Mouse (Mus musculus) heart, adult 9 months (tissue): ENCODE results near the gene Cks1b.

Source experiments
- DNase-seq, 2 experiments: peaks; one replicate each; pipeline ENCODE4 v3.0.0; 2022; ENCODE audit warnings: low spot score in 2 of 2

Cks1b gene

DNA sequence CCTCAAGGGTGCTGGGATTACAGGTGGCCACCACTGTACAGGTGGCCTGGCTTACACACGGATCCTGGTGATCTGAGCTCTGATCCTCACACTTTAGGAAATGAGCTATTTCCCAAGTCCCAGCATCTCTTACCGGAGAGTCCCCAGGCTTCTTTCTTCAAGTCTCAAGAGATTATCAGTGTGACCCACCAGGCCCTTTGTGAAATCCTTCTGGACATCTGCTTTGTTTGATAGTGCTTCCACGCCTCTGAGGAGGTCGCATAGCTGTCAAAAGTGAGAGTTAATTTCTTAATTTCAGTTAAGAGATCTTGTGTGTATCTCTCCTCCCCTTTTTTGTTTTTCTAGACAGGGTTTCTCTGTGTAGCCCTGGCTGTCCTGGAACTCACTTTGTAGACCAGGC lies 7.7 kb upstream of the Cks1b start:
- DNase-seq = no peak

DNA sequence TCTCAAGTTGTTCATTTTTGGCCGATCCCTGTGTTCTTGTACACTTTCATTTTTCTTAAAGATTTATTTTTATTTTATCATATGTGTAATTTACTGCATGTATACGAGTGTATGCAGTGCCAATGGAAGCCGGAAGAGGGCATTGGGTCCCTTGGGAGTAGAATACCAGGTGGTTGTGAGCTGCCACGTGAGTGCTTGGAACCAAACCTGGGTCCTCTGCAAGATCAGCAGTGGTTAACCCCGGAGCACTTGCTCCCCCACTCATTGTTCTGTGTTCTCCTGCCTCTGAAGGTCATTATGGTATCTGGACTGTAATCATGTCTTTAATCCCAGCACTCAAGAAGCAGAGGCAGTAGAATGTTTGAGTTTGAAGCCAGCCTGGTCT lies 7.0 kb upstream of the Cks1b start:
- no peak for DNase-seq

DNA sequence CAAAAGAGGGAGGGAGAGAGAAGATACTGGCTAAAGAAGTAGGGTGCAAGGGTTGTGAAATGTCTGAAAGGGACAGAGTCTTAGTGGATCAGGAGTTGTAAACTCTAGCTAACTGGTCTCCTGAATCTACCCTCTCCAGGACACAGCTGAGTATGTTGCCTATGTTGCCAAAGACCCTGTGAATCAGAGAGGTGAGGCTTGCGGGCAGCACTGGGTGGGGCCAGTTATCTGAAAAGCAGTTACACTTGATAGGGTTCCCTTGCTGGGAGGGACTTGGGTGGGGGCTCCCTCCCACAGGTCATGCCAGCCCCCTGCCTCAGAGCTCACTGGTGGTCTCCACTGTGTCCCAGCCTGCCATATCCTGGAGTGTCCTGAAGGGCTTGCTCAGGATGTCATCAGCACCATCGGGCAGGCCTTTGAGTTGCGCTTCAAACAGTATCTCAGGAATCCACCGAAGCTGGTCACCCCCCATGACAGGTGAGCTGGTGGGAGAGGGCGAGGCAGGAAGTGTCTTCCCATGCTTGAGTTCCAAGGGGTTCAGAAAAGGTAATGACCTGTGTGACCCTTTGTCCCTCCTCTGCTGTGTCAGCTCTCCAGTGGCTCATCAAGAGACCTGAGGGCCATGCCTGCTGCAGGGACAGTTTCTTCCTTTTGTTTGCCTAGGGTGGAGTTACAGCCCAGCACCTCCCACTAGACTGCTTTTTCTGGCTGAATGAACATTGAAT lies 6.4 kb upstream of the Cks1b start:
- no peak for DNase-seq

DNA sequence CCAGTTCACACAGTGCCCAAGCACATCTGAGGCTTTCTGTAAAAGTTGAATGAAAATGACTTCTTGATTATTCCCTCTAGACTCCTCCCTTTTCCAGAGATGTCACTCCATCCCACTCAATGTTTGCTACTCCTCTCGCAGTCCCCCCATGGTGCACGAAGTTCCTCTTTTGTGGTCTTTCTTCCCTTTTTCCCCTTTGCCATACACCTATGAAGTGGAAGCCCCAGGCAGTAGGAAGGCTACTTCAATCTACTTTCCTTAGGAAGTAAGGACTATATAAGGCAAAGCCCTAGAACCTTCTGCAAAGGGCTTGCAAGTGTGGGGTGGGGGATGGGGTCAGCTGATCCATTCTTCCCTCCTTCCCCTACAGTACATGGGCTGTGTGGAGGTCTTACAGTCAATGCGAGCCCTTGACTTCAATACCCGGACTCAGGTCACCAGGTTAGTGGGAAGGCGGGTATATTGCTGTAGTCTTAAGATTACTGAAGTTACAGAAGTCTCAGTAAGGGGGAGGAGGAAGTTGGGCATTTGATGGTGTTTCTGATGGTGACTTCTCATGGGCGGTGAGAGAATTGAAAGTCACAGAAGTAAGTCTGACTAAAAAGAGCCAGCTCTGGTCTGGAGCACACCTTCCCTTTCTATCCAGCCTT lies 4.5 kb upstream of the Cks1b start:
- no peak for DNase-seq

DNA sequence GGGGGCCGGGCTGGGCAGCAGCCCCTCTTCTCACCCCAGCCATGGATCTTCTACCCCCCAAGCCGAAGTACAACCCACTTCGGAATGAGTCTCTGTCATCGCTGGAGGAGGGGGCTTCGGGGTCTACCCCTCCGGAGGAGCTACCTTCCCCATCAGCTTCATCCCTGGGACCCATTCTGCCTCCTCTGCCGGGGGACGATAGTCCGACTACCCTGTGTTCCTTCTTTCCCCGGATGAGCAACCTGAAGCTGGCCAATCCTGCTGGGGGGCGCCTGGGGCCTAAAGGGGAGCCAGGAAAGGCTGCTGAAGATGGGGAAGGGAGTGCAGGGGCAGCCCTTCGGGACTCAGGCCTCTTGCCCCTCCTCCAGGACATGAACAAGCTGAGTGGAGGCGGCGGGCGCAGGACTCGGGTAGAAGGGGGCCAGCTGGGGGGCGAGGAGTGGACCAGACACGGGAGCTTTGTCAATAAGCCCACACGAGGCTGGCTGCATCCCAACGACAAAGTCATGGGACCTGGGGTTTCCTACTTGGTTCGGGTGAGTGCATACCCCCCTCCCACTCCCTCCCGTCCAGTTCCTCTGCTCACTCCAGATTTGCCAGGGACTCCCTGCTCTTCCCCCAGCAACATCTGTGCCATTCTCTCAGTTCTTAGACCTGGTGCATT lies 3.8 kb upstream of the Cks1b start:
- DNase-seq = peak in 1 of 2 experiments; percentile 29

DNA sequence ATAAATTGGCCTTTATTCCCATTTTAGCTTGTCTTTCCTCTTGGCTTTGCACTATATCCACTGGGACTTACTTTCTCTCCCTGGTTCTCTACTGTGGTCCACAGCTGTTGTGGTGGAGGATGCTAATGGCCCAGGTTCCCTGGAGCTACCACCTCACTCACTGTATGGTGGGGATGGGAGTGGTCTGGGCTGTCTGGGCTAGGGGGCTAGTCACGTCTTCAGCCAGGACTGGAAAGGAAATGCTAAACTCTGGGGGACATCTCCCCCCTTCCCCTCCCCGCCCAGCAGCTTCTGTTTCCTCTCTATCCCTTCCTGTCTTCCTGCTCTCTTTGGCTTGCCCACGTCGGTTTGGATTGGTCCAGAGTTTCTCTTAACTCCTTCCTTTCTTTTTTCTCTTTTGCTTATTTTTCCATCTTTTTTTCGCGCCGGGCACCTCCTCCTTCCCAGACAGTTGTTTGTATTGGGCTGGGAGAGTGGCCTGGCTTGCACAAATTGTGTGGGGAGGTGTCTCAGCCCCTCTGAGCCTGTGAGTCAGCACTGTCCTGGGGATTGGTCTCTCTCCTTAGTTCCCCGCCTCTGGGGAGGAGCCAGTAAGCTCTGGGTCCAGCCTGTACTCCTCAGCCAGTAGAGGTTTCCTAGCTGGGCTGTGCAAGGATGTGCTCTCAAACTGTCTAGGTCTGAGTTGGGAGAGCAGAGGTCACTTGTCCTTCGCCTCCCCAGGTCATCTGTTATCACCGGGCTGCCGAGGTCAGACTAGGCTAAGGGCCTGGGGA lies 3.0 kb upstream of the Cks1b start:
- DNase-seq = peak; percentile 91 to 94

DNA sequence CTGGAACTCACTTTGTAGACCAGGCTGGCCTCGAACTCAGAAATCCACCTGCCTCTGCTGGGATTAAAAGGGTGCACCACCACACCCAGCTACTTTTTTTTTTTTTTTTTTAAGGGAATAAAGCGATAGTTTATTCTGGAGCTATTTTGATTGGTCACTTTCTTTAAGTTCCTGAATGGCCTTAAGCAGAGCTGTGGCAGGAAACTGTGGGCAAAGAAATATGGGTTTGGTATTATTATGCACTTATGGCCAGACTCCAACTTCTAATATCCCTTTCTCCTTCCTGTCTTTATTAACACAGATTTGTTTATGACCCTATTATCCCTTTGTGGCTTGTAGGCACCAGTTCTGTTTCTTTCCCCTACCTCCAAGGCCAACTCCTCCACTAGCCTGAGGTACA lies 2.2 kb upstream of the Cks1b start:
- DNase-seq = no peak

DNA sequence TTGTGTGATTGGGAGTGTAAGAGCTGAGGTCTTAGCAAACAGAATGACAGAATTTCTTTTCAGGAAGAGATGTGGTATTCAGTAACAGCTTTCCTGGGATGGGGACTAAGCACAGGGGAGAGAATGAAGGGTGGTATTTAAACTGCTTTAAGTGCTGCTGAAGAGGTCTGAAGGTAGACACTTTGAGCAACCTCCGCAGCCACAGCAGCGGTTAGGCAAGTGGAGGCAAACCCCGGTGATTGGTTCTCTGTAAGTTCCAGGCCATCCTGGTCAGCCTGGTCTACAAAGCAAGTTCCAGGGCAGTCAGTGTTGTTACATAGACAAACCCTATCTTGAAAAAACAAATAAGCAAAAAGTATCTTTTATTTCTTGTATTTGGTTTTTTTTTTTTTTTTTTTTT lies 1.8 kb upstream of the Cks1b start:
- no peak for DNase-seq

DNA sequence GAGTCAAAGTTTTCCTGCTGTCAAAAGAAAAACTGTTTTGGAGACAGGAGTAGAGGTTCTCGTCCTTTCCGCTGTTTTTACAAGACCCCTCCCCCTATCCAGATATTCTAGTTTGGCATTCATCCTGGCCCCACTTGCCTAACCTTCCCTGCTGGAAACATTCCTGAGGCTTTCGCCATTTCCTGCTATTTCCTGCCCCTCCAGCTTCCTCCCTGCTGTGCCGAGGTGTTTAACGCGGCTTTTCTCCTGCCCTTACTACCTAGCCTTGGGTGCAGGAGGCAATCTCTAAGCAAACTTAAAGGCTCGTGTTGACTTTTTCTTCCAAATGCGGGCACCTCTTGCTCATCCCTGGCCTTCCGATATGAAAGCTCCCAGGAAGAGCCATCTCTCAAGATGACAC lies 1.4 kb upstream of the Cks1b start:
- DNase-seq = peak; percentile 81 to 83

DNA sequence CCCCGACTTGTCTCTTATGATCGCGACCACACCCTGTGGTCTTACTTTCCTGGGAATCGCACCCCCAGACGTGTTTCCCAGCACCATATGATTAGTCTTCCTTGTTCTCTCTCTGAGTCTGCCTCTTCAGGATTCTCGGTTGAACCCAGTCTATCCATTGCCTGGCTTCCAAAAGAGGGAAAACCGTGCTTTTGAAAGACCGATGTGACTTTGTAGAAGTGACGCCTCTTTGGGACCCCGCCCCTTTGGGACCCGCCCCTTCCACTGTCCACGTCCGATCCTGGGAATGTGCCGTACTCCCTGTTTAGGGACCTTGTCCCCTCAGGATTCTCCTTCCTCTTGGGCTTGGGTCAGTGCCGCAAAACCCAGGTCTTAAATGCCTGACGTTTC lies 673 bp upstream of the Cks1b start:
- peak; percentile 83 to 87 for DNase-seq

DNA sequence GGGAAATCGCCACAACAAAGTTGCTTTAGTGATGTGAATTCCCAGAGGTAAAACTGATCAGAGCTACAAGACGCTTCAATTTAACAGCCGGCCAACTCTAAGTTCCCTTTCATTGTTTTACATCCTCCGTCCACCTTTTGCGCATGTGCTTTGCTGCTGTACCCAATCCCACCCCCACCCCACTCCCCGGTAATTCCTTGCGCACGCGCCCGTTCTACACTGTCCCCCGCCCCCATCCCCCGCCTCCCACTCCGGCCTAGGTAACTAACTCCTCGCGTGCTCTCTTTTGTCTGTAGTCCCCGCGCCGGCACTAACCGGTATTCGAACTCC lies 378 bp downstream of the Cks1b start:
- DNase-seq = no peak

DNA sequence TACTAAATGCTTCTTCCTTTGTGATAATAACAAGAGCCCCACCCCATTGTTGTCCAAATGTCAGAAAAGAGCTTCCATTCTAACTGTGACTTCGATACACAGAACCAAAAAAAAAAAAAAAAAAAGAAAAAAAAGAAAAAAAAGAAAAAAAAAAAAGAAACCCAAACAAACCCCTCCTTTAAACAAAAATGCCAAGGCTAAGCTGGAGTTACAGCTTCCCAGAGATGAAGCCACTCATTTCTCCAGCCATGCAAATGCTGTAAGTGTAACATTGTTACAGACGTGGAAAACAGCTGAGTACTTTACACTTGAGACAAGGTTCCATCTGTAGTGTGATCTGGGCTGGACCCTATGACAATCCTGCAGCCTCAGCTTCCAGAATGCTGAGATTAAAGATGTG lies 1.1 kb downstream of the Cks1b start:
- DNase-seq = no peak

DNA sequence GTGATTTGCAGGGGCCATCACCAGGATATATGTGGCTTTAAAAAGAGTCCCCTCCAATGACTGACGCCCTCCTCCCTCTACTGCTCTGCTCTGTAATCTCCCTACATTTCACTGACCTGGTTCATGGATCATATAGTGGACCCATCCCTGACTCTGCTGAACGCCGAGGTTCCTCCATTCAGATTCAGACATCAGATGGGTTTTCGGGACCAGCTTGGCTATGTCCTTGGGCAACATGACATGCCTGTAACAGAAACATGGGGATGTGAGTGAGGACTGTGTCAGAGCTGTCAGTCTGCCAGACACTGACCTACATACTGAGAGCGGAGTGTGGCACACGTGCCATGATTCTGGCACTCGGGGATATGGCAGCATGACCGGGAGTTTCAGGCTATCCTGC lies 2.0 kb downstream of the Cks1b start:
- DNase-seq = no peak

DNA sequence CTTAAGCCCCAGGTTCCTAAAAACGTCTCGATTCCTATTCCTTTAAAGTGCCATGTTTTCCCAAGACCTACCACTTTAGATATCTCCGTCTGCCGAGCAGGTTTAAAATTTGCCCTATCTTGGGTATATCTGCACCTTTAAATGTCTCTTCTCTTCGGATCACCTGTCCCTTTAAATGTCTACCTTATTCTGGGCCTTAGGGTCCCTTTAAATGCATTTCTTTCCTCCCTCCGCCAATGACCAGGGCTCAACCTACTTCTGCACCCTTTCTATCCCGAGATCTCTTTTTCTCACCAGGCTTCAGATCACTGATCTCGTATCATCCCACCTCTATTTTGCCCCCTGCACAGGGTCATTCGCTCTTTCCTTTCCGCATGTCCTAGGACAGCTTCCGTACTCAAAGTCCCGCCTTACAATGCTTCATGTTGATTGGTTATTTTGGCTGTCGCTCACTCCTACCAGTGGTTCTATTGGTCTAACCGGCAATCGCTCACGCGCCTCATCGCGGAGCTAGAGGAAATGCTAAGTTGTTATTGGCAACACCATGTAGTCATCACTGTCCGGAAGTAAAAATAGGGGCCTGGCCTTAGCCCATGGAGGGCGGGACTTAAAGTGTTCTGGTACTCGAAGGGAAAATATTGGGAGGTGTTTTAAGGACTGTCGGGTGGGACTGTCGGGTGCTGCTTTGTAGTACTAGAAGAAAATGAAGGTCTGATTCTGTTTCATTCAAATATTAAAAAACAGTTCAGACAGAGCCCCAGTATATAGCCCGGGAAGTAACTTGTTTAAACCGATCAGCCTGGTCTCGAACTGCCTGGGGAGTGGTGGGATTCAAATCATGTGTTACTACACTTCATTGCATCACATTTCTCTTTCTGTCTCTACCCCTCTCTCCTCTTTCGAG lies 6.4 kb downstream of the Cks1b start, which contains the start of gene Flad1:
Flad1 (minus strand) TSS at position 381 of the 904 bp plus-strand sequence.
- DNase-seq = peak; percentile 99 to 100

DNA sequence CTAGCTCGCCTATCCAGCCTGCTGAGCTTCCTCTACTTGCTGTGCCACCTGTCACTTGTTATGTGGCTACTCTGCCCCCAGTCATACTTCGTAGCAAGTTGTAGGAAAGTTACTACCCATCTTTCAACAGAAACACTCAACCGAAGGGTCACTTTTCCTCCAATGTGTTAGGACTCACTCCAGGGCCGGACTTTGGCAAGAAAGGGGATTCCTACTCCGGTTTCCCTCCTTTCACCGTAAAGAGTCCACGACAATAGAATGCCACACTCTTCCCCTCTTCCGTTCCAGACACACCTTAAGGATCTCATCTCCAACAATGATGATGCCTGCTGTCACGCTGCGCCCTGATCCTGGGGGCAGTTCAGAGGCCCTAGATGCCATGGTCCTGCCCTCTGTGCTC lies 7.3 kb downstream of the Cks1b start:
- no peak for DNase-seq

DNA sequence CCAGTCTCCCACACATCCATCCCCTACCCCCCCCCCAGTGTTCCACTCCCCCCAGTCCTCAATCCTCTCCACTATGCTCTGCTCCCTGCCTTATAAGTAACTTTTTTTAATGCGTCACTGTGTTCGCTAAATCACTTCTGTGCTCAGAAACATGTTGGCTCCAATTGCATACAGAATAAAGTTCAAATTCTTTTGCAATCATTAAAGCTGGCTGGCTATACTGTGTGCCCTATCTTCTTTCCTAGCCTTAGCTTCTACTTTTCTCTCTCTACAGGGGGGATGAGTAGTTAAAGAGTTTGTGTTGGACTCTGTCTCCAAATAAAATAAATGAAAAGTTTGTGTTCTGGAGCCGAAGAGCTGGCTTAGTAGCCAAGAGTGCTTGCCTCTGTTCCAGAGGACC lies 8.5 kb downstream of the Cks1b start:
- no peak for DNase-seq

DNA sequence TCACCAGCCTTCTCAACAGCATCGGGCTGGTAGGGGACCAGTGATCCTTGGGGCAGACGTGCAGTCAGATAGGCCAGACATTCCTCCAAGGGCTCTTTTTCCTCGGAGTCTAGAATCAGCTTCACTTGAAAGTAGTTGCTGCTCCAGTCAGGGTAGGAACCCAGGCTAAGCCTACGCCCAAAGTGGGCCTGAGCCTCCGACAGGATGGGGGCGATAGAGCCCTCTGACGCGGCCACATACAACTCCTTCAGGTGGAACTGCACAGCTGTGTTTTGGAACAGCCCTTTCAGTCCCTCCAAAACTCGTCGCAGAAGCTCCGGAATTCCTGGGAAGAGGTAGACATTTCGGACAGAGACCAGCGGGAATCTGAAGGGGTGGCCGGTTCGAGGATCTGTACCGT lies 9.7 kb downstream of the Cks1b start:
- no peak for DNase-seq

DNA sequence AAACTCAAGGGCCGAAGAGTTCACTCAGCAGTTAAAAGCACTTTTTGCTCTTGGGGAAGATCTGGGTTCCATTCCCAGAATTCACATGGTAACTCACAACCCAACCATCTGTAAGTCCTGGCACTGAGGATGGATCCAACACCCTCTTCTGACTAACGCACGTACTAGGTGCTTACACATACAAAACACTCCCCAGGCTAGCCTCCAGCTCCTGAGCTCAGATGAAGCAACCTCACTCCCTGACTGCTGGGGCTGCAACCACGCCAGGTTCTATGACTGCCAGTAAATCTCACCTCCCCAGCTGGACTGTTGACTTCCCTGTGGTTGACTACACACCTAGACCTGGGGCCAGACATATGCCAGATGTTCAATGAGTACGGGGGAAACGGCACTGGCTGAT lies 11.3 kb downstream of the Cks1b start:
- DNase-seq = no peak

DNA sequence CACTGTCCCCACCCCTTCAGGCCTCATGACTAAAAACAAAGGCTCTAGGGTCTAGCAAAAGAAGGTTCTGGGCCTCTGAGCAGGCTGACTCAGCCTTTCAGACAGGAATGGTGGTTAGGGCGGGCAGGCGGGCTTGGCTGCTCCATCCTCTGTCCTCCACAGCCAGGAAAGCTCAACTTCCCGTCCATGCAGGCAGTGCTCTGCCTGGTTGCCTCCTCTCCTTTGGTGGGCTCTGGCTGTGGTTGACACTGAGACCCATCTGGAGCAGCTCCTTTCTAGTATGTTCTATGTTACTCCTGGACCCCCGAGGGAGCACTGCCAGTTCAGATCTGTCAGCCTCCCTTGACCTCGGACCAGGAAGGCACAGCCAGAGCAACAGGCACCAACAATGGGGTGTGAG lies 15.5 kb downstream of the Cks1b start, which contains the start of gene Lenep:
Lenep (minus strand) TSS at position 101 of the 400 bp plus-strand sequence.
- no peak for DNase-seq

DNA sequence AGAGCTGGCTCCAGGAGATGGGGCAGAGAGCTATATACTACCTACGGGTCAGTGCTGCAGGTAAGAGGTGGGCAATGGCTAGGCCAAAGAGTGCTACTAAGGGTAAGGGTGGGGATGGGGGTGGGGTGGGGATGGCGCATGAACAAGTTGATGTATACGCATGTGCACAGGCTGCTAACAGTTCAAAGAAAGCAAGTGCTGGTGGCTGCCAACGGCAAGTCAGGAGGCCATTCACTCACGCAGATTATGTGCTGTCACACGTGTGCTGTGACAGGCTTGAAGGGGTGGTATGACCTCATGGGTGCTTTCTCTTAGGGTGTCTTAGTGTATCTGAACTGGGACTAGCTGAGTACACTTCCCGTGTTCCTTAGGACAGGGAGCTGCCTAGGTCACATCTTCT lies 16.9 kb downstream of the Cks1b start:
- DNase-seq = no peak

DNA sequence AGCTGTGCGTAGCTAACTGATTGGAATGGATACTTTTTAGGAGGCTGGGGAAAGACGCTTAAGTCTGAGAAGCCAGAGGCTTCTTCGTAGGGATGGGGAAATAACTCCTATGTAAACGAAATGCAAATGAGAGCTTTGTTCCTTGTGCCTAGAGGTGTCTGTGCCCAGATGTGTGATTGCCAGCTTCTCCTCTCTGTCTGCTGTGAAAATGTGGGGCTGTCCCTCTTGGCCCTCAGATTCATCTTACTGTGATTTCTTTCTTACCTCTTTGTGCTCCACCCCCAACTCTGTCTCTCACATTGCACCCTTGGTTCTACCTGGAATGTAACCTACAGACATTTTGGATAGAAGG lies 21.6 kb downstream of the Cks1b start:
- DNase-seq = no peak
